Mouse (Mus musculus) cortical plate, adult 2 months (tissue): ENCODE measurements around the gene Trpc7.

Source experiments
- CTCF ChIP-seq: fragments of 200-500 bp; IDR thresholded peaks from 2 replicates; pipeline ENCODE4 v1.5.1; 2011; ENCODE audit warnings: mild to moderate bottlenecking, control low read depth, low read length; ENCODE audit not compliant: insufficient read depth; ENCODE audit errors: extremely low read depth
- POLR2A ChIP-seq: fragments of 200-500 bp; IDR thresholded peaks from 2 replicates; pipeline ENCODE4 v1.6.1; 2011; ENCODE audit warnings: mild to moderate bottlenecking, low read length, control low read depth; ENCODE audit not compliant: insufficient read depth; ENCODE audit errors: extremely low read depth

GRCm38 (mm10) chr13:56726551-56726950, 169.2 kb downstream of the Trpc7 start:
- TF ChIP-seq CTCF = no peak
- no peak for TF ChIP-seq POLR2A
